Comparison of ENCODE assay signal across 8 mouse cellular contexts in genomic region chr14:118767673-118768353, GRCm38 (mm10). TPM values are rescaled to one million over a fixed set of nuclear protein-coding genes. Genes with fewer than 3 reads are reported as not detected.
DNase-seq lines count a peak whose midpoint lies in the region; ATAC-seq lines count a peak whose summit lies in the region.

No protein-coding gene starts in this region.

- H3K9ac ChIP-seq in embryonic facial prominence, embryonic 12.5 days = no peak overlapping the region
- no peak overlapping the region for H3K9ac ChIP-seq in limb, embryonic 11.5 days (ENCODE audit: low read length)
- no peak overlapping the region for H3K9ac ChIP-seq in midbrain, embryonic 14.5 days (replicated peaks; ENCODE audit: low read length)

- H3K4me1 ChIP-seq in embryonic facial prominence, embryonic 12.5 days = no peaks in the 10 kb centered on the region
- H3K4me1 ChIP-seq in limb, embryonic 11.5 days (ENCODE audit: control insufficient read depth, insufficient read depth, low read length) = no peaks in the 10 kb centered on the region
- H3K4me1 ChIP-seq in midbrain, embryonic 14.5 days (ENCODE audit: control insufficient read depth, insufficient read depth, low read length) = no peaks in the 10 kb centered on the region

- H3K4me3 ChIP-seq in embryonic facial prominence, embryonic 12.5 days = no peak overlapping the region
- no peak overlapping the region for H3K4me3 ChIP-seq in limb, embryonic 11.5 days (ENCODE audit: low read depth, low read length)
- H3K4me3 ChIP-seq in midbrain, embryonic 14.5 days (replicated peaks; ENCODE audit: low read depth, low read length) = no peak overlapping the region

- peak; percentile 76 for ATAC-seq in embryonic facial prominence, embryonic 12.5 days (ENCODE audit: insufficient number of reproducible peaks, insufficient read depth, low FRiP score, low TSS enrichment)
- ATAC-seq in limb, embryonic 11.5 days (ENCODE audit: insufficient number of reproducible peaks, low FRiP score, low TSS enrichment, low read depth) = peak; percentile 83; the same call in 1 of the 2 replicates
- ATAC-seq in midbrain, embryonic 14.5 days (ENCODE audit: low FRiP score, low TSS enrichment) = peak; percentile 80; the same call in 1 of the 2 replicates

- H3K4me2 ChIP-seq in embryonic facial prominence, embryonic 12.5 days (replicated peaks) = no peak overlapping the region
- no peak overlapping the region for H3K4me2 ChIP-seq in limb, embryonic 11.5 days (ENCODE audit: low read depth, severe bottlenecking)
- no peak overlapping the region for H3K4me2 ChIP-seq in midbrain, embryonic 14.5 days (ENCODE audit: low read length)

- no peaks in the 10 kb centered on the region for H3K36me3 ChIP-seq in embryonic facial prominence, embryonic 12.5 days
- H3K36me3 ChIP-seq in limb, embryonic 11.5 days (ENCODE audit: control insufficient read depth, insufficient read depth, low read length) = no peaks in the 10 kb centered on the region
- no peaks in the 10 kb centered on the region for H3K36me3 ChIP-seq in midbrain, embryonic 14.5 days (ENCODE audit: control insufficient read depth, insufficient read depth, low read length)

- peak; percentile 19 for DNase-seq in 3134 (ENCODE audit: extremely low read depth, insufficient read length, low spot score)
- peak; percentile 72 for DNase-seq in adrenal gland, postnatal 25 days
- DNase-seq in heart, adult 18-20 months = peak; percentile 79 to 88
- DNase-seq in kidney, adult 18-20 months = peak; percentile 86
- DNase-seq in limb, embryonic 11.5 days (ENCODE audit: low spot score) = peak; percentile 82
- peak; percentile 90 for DNase-seq in midbrain, embryonic 14.5 days
- DNase-seq in spleen, adult 12 weeks (ENCODE audit: low spot score) = peak; percentile 67

- H3K9me3 ChIP-seq in embryonic facial prominence, embryonic 12.5 days = no peaks in the 10 kb centered on the region
- no peaks in the 10 kb centered on the region for H3K9me3 ChIP-seq in limb, embryonic 11.5 days (ENCODE audit: control insufficient read depth, low read length)
- H3K9me3 ChIP-seq in midbrain, embryonic 14.5 days (ENCODE audit: control insufficient read depth, low read length) = no peaks in the 10 kb centered on the region

- H3K27ac ChIP-seq in embryonic facial prominence, embryonic 12.5 days = no peak overlapping the region
- H3K27ac ChIP-seq in limb, embryonic 11.5 days (replicated peaks; ENCODE audit: low read depth, low read length) = no peak overlapping the region
- H3K27ac ChIP-seq in midbrain, embryonic 14.5 days (replicated peaks; ENCODE audit: low read depth, low read length) = no peak overlapping the region

- 29% methylated on average over 14 of the region's 14 CpGs for WGBS in embryonic facial prominence, embryonic 12.5 days
- 28% methylated on average over 14 of the region's 14 CpGs for WGBS in limb, embryonic 11.5 days
- WGBS in midbrain, embryonic 14.5 days = 35% methylated on average over 14 of the region's 14 CpGs

- peaks cover 11% of the 10 kb centered on the region; the same call in 1 of the 2 replicates for H3K27me3 ChIP-seq in embryonic facial prominence, embryonic 12.5 days
- no peaks in the 10 kb centered on the region for H3K27me3 ChIP-seq in limb, embryonic 11.5 days (ENCODE audit: control insufficient read depth, insufficient read depth, low read length)
- H3K27me3 ChIP-seq in midbrain, embryonic 14.5 days (ENCODE audit: control insufficient read depth, insufficient read depth, low read length) = no peaks in the 10 kb centered on the region

RNA-seq across cellular contexts. Expression of gene Cldn10, which starts 19.9 kb away (rescaled TPM):
- 0.15 TPM in 1 of 2 replicates, not detected in the other for total RNA-seq in adrenal gland, postnatal 25 days (2021)
- 1.7 and 1.9 TPM in 2 replicates for polyA plus RNA-seq in embryonic facial prominence, embryonic 12.5 days (2016; fragmentation: Nextera tagmentation; extraction: Ambion mirVana)
- total RNA-seq in heart, adult 18-20 months (2021) = under 1 TPM in 1 of 2 experiments, not detected in 1; 0.41 TPM
- 1.2 TPM in 2 replicates for polyA plus RNA-seq in limb, embryonic 11.5 days (2014; fragmentation: Nextera tagmentation; extraction: Ambion mirVana)
- 1.3 and 1.5 TPM in 2 replicates for polyA plus RNA-seq in midbrain, embryonic 14.5 days (2014; fragmentation: Nextera tagmentation; extraction: Ambion mirVana)

Comparison
In these comparisons a context has a peak if more than half of its experiments do, and no peak if none do; other contexts are left out.
1. DNase-seq: peak in every context shown above with its lines; median percentile 90 in midbrain, embryonic 14.5 days; 86 in kidney, adult 18-20 months; 84 in heart, adult 18-20 months; 82 in limb, embryonic 11.5 days; 72 in adrenal gland, postnatal 25 days; 67 in spleen, adult 12 weeks; 19 in 3134.